Mouse (Mus musculus) gastrocnemius, adult 18-20 months (tissue): ENCODE results near the gene Mdga1. TPM values are rescaled to one million over a fixed set of nuclear protein-coding genes. Genes with fewer than 3 reads are reported as not detected.

Source experiments
- DNase-seq: peaks from one replicate; pipeline ENCODE4 v3.0.0; 2021; ENCODE audit warnings: low spot score
- long read RNA-seq, 2 experiments: library from polyadenylated mRNA; stranded (forward); transcript quantifications; one replicate each; pipeline ENCODE4 v2.0.0; 2021
- total RNA-seq, 2 experiments: library from RNA; stranded (reverse); gene quantifications; 2 replicates each; pipeline ENCODE4 v1.2.3; 2021

Gene Mdga1
- total RNA-seq: 10 to 100 TPM; 26.5 to 32.8 TPM
- long read RNA-seq, experiment 1, full-length matches to known transcripts: 22 of 33 reads
- long read RNA-seq, experiment 1, partial matches to known transcripts: 5 of 33 reads
- long read RNA-seq, experiment 1, other reads (novel, unspliced or antisense): 6 of 33 reads
- long read RNA-seq, experiment 2, full-length matches to known transcripts: 6 of 9 reads
- long read RNA-seq, experiment 2, partial matches to known transcripts: 2 of 9 reads
- long read RNA-seq, experiment 2, other reads (novel, unspliced or antisense): 1 of 9 reads

DNA sequence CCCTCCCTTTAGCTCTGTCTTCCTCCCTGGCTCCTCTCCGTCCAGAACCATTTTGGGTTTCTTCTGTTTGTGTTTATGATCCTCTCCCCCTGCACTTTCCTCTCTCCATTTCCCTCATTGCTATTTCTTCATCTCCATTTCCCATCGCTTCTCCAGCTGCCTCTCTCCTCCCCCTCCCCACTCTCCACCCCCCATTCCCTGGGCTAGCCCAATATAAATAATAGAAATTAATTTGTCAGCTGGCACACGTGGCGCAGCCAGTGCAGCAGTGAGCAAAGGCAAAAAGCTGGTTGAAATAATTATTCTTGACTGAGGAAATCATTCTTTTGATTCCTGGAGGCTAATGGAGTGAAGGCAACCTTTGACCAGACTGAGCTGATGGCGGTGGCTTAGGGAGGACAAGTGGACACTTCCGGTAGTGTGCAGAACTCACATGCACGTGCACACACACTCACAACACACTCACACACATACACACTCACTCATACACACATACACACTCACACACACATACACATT lies at the start of gene Mdga1:
Mdga1 (minus strand) TSS at position 51 of the 519 bp plus-strand sequence.
- DNase-seq: no peak

DNA sequence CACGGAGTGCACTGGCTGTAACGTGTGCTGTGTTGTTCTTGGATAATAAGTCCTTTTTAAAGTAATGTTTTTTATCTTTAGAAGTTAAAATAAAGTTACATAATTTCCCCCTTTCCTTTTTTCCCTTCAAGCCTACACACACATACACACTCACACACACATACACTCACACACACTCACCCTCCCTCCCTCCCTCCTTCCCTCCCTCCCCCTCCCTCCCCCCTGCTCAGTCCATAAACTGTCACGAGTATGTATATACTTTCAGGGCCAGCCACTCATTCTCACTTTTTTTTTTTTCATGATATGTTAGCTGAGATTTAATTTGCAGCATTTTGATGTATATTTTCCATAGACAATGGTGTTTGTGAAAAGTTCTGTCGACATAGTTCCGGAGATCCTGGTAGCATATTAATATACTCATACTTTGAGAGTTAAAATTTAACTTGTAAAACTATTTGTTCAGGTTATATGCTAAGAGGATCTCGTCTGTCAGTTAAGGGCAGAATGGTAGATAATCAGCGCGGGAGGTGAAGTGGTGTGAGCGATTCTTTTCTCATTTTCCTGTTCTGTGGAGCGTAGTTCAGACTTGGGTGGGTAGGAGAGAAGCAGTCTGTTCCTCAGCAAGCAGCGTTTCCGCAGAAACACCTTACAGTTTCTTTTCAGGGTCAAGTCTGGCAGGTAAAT lies 49.2 kb upstream of the Mdga1 start:
- no peak for DNase-seq

- DNase-seq: no peak
Measured at GRCm38 (mm10) chr17:30014660-30015059, 44.8 kb upstream of the Mdga1 start.

GRCm38 (mm10) chr17:30008392-30008791 lies 38.5 kb upstream of the Mdga1 start:
- no peak for DNase-seq

DNA sequence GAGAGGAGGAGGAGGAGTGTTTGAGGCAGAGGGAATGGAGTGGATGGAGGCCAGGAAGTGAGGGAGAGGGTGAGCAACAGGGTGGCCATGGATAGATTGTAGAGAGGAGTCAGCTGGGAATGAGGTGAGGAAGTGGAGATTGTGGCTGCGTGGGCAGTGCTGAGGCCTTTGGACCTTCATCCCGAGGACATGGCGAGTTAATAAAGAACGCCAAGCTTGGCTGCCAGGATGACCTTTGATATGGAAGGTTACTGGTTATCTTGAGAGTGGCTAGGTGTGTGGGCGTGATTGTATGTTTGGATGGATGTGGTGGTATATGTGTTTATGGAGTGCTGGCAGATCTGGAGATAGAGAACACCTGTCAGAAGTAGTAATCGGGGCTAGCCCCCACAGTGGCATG lies 38.0 kb upstream of the Mdga1 start:
- DNase-seq: no peak

DNA sequence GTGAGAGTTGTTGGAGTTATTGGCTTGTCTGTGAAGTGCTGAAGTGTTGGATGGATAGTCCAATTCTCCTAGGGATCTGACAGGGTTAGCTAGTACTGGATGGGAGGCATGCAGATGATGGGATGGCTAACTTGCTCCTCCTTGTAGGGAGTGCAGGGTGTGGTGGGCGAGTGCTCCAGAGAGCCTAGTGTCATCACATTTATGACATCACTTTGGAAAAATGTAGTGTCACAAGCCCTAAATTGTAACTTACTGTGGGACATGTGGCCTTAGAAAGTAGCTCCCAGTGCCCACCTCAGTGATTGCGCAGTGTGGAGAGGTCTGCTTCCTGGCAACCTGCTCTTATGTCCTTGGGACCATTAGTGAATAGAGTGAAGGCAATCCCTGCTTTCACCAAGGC lies 37.0 kb upstream of the Mdga1 start:
- no peak for DNase-seq

- peak; percentile 44 for DNase-seq
Measured at GRCm38 (mm10) chr17:30005451-30005941, 35.6 kb upstream of the Mdga1 start.

DNA sequence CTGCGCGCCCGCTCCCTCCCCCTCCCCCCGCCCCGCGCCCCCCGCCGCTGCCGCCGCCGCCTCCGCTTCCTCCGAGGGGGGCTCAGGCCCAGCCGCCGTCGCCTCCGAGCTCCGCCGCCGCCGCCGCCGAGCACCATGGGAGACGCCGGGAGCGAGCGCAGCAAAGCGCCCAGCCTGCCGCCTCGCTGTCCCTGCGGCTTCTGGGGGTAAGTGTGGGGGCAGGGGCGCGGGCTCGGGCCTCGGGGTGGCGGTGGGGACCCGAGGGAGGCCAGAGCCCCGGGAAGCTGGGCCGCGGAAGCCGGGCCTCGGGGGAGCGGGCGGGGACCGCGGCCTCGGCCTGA lies 35.2 kb upstream of the Mdga1 start:
- DNase-seq: no peak

- DNase-seq: peak; percentile 94
Measured at GRCm38 (mm10) chr17:30004203-30005102, 34.6 kb upstream of the Mdga1 start, which contains the start of gene Zfand3. Zfand3 (plus strand) TSS chr17:30004733.

GRCm38 (mm10) chr17:29998566-29999295 lies 28.8 kb upstream of the Mdga1 start:
- DNase-seq: no peak

DNA sequence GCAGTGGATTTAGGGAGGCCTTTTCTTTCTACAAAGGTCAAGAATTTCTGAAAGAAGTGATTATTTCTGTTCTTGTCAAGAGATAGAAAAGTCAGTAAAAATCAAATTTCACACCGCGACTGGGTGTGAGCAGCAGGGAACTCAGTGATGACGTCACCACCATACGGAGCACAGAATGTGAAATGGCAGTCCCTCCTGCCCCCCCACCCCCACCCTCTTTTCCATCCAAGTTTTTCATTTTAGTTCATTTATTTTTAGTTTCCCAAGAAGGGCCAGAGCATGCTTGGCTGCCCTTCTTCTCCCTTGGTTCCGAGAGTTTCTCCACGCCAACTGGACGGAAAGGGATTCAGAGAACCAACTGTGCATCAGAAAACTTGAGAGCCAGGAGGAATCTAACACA lies 27.8 kb upstream of the Mdga1 start:
- no peak for DNase-seq

- no peak for DNase-seq
Measured at GRCm38 (mm10) chr17:29995986-29996385, 26.1 kb upstream of the Mdga1 start.

- no peak for DNase-seq
Measured at GRCm38 (mm10) chr17:29994459-29994858, 24.6 kb upstream of the Mdga1 start.

DNA sequence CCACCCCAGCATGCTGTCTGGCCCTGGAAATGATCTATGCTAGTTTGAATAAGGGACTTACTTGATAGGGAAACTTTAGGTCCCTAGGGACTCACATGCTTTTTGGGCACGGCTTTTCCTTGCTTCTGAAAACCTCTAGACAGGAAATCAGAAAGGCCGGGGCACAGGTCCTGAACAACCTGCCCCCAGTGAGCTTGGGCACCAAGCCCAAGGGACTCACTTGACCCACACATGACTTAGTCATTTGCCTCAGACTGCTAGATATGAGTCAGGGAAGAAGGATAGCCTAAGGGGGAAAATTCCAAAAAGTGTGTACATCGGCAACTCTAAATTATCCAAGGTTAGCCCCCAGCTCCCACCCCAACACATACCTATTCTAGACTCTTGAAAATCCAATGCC lies 24.1 kb upstream of the Mdga1 start:
- no peak for DNase-seq

- DNase-seq: no peak
Measured at GRCm38 (mm10) chr17:29993488-29993887, 23.6 kb upstream of the Mdga1 start.

- no peak for DNase-seq
Measured at GRCm38 (mm10) chr17:29990845-29991244, 21.0 kb upstream of the Mdga1 start.

DNA sequence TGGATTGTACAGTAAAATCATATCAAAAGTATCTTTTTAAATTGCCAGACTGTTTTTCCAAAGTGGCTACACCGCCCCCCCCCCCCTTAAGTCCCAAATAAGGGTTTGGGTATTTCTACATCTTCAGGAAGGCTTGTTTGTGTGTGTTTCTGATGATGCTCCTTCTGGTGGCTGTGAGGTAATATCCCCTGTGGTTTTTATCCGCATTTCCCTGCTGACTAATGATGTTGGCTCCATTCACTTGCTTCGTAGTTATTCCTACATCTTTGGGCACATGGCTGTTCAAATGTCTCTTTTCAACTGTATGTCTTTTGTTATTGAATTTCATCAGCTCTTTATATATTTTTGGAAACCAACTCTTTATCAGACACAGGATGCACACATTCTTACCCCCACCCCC lies 20.2 kb upstream of the Mdga1 start:
- DNase-seq: no peak

DNA sequence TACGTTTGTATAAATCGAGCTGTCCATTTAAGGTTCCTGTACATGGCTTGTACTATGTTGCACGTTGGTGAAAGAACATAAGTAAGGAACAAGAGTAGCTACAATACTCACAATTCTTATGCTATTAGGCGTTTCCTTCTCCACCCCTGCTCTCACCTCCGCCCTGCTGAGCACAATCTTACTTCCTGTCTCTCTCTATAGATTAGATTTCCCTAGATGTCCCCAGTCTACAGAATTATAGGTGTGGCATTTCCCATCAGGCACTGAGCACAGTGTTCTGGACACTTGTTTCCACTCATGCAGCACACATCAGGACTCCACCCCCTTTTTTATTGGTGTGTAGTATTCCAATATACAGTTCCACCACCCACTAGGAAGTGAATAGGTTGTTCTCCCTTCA lies 19.8 kb upstream of the Mdga1 start:
- no peak for DNase-seq

DNA sequence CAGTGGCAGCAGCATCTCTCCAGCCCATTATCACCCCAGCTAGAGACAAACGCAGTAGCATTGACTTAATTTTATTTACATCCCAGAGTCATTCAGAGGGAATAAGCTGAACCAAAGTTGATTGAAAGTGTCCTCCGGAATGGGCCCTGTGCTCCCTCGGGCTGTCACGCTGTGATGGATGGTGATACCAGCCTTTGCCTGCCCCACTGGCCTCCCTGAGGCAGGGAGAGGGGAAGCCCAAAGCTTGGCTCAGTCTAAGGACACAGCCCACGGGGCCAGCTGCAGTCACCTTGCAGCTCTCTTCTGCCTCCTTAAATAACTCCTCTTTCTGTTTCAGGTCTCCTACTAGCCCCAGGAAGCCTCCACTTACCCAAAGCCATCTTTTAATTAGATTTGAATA lies 18.3 kb upstream of the Mdga1 start:
- no peak for DNase-seq

- no peak for DNase-seq
Measured at GRCm38 (mm10) chr17:29985534-29985933, 15.6 kb upstream of the Mdga1 start.

GRCm38 (mm10) chr17:29984931-29985330 lies 15.0 kb upstream of the Mdga1 start:
- DNase-seq: no peak
